In the genomic region with DNA sequence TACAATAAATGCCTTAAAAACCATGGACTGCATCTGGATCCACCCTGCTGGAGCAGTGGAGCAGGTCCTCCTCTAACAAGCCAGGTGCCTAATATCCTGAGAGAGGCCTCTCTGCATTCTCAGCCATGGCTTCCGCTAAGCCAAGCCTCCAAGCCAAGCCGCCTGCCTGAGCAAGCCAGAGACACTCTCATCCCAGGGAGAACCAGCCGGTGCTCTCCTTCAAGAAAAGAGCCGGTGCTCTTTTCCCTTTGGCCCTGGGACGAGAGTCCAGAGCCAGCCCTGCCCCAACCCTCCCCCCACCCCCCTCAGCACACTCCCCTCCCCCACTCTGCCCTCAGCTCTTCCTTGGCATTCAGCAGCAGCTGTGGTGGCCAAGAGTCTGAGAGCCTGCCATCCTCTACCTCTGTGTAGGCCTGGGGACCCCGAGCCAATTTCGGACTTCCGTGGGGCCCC, we compare ENCODE assay signal across 9 mouse cellular contexts. TPM values are rescaled to one million over a fixed set of nuclear protein-coding genes. Genes with fewer than 3 reads are reported as not detected.
A peak's percentile ranks its signal among the peaks of the same experiment; 100 is the strongest.
DNase-seq lines count a peak whose midpoint lies in the region; ATAC-seq and TF ChIP-seq lines count a peak whose summit lies in the region.
"Had no signal": no experiment of that assay in that cellular context is flagged by ENCODE, and none has a peak within 500 bp of the region (broad histone marks: within the 10 kb centered on the region; RNA-seq: fewer than 3 reads in every experiment).

No protein-coding gene starts in this region.

- H3K4me1 ChIP-seq in neural tube, embryonic 11.5 days (ENCODE audit: control insufficient read depth, insufficient read depth, low read length) = peaks cover 7% of the 10 kb centered on the region
- H3K4me1 ChIP-seq in stomach, postnatal 0 days (replicated peaks; ENCODE audit: control insufficient read depth, insufficient read depth) = no peaks in the 10 kb centered on the region

- 76% methylated on average over 8 of the region's 8 CpGs for WGBS in neural tube, embryonic 11.5 days
- 63% methylated on average over 8 of the region's 8 CpGs for WGBS in stomach, postnatal 0 days

- H3K4me3 ChIP-seq in neural tube, embryonic 11.5 days (ENCODE audit: low read depth, low read length) = no peak overlapping the region
- H3K4me3 ChIP-seq in stomach, postnatal 0 days (ENCODE audit: low read depth, low read length) = no peak overlapping the region

- H3K9ac ChIP-seq in neural tube, embryonic 11.5 days (ENCODE audit: low read length) = no peak overlapping the region
- H3K9ac ChIP-seq in stomach, postnatal 0 days (ENCODE audit: low read length) = no peak overlapping the region

- no peaks in the 10 kb centered on the region for H3K9me3 ChIP-seq in neural tube, embryonic 11.5 days (ENCODE audit: control insufficient read depth, low read length)
- H3K9me3 ChIP-seq in stomach, postnatal 0 days (ENCODE audit: control insufficient read depth, low read length) = no peaks in the 10 kb centered on the region

- H3K27ac ChIP-seq in neural tube, embryonic 11.5 days (ENCODE audit: low read depth, low read length) = no peak overlapping the region
- H3K27ac ChIP-seq in stomach, postnatal 0 days (replicated peaks) = no peak overlapping the region; the same call in 1 of the 2 replicates

- no peak overlapping the region for H3K4me2 ChIP-seq in neural tube, embryonic 11.5 days (ENCODE audit: low read depth)
- no peak overlapping the region for H3K4me2 ChIP-seq in stomach, postnatal 0 days (replicated peaks; ENCODE audit: low read depth)

- DNase-seq in heart, adult 11 months = peak; percentile 94
- DNase-seq in heart, postnatal 4 days = no peak
- DNase-seq in neural tube, embryonic 11.5 days (ENCODE audit: low spot score) = no peak
- DNase-seq in neural tube, embryonic 10.5 days (ENCODE audit: extremely low spot score, low spot score) = no peak
- peak; percentile 17 for DNase-seq in kidney, postnatal 10 days
- no peak for DNase-seq in stomach, postnatal 0 days (ENCODE audit: low spot score)
- DNase-seq in right cerebral cortex, postnatal 36 days (ENCODE audit: low spot score in 2 of 2) = no peak

- ATAC-seq in neural tube, embryonic 11.5 days (ENCODE audit: insufficient read depth, low FRiP score, low TSS enrichment) = 0 out of 2 replicates have a peak, but pooled peaks have one; percentile 24
- 0 out of 2 replicates have a peak, but pooled peaks have one; percentile 33 for ATAC-seq in stomach, postnatal 0 days (ENCODE audit: low FRiP score, low TSS enrichment)
- no peak for ATAC-seq in erythroblast, adult 5-6 weeks (replicated peaks; ENCODE audit: low FRiP score, poor library complexity, severe bottlenecking)

- no peak for TF ChIP-seq EP300 in stomach, postnatal 0 days (optimal IDR thresholded peaks at IDR 0.05)

- TF ChIP-seq CTCF in stomach, postnatal 0 days (IDR thresholded peaks at IDR 0.05; ENCODE audit: low read depth) = no peak

- no peaks in the 10 kb centered on the region for H3K36me3 ChIP-seq in neural tube, embryonic 11.5 days (ENCODE audit: control insufficient read depth, insufficient read depth, low read length)
- H3K36me3 ChIP-seq in stomach, postnatal 0 days (ENCODE audit: control insufficient read depth, insufficient read depth, low read length) = no peaks in the 10 kb centered on the region

- H3K27me3 ChIP-seq in neural tube, embryonic 11.5 days (ENCODE audit: control insufficient read depth, insufficient read depth, low read length) = no peaks in the 10 kb centered on the region
- H3K27me3 ChIP-seq in stomach, postnatal 0 days (ENCODE audit: control insufficient read depth, insufficient read depth, low read length) = no peaks in the 10 kb centered on the region
- H3K27me3 ChIP-seq: CH12.LX had no signal

RNA-seq across cellular contexts. Expression of a gene that starts 56.3 kb away (rescaled TPM):
- 10 to 100 TPM; 21.1 to 21.5 TPM for total RNA-seq in heart, postnatal 4 days (2021)
- polyA plus RNA-seq in neural tube, embryonic 11.5 days (2014; fragmentation: Nextera tagmentation; extraction: Ambion mirVana) = 6.2 and 7.7 TPM in 2 replicates
- polyA plus RNA-seq in stomach, postnatal 0 days (2015; fragmentation: Nextera tagmentation; extraction: Ambion mirVana) = 1.6 and 2.0 TPM in 2 replicates
- total RNA-seq in erythroblast, adult 5-6 weeks (2015; ENCODE audit: low replicate concordance) = 5.2 and 10.2 TPM in 2 replicates
- 8.9 and 9.2 TPM in 2 replicates for total RNA-seq in erythroblast, adult 5-6 weeks (2017; ENCODE audit: low replicate concordance)

Comparison
In these comparisons a context has a peak if more than half of its experiments do, and no peak if none do; other contexts are left out.
1. DNase-seq: peak in heart, adult 11 months (single experiment) and kidney, postnatal 10 days (single experiment); none in heart, postnatal 4 days (single experiment), neural tube, embryonic 11.5 days (single experiment), neural tube, embryonic 10.5 days (single experiment), stomach, postnatal 0 days (single experiment) and right cerebral cortex, postnatal 36 days (0 of 2).